Mouse (Mus musculus): ENCODE measurements around the gene Amn1. TPM values are rescaled to one million over a fixed set of nuclear protein-coding genes. Genes with fewer than 3 reads are reported as not detected.
A peak's percentile ranks its signal among the peaks of the same experiment; 100 is the strongest.

The Amn1 gene
- polyA plus RNA-seq, 1 experiment from 2014 or later, result 36.0 TPM

GRCm38 (mm10) chr6:149152119-149152518, 36.4 kb downstream of the Amn1 start:
- Histone ChIP-seq H3K9me3 (replicated peaks; ENCODE audit: low read length) (no peaks in the 10 kb centered on the region), H3K27ac (no peak overlapping the region), H3K9ac (ENCODE audit: low read depth, low read length) (no peak overlapping the region), H3K4me3 (replicated peaks; ENCODE audit: low read depth, low read length) (no peak overlapping the region), H3K36me3 (ENCODE audit: insufficient read depth, low read length) (peaks cover 6% of the 10 kb centered on the region; the same call in 1 of the 2 replicates), H3K4me1 (replicated peaks; ENCODE audit: insufficient read depth, low read length) (peaks cover 8% of the 10 kb centered on the region; the same call in 1 of the 2 replicates), H3K4me2 (ENCODE audit: low read length) (no peak overlapping the region), H3K27me3 (ENCODE audit: insufficient read depth, low read length) (no peaks in the 10 kb centered on the region)
- ATAC-seq (replicated peaks; ENCODE audit: low FRiP score, low read depth) (no peak), DNase-seq (ENCODE audit: low spot score) (no peak)
- WGBS, result 88% methylated on average over 2 of the region's 2 CpGs
- no peak for TF ChIP-seq CTCF (IDR thresholded peaks at IDR 0.05; ENCODE audit: low read depth)

GRCm38 (mm10) chr6:149148436-149149229, 39.9 kb downstream of the Amn1 start:
- WGBS, result 54% methylated on average over 7 of the region's 7 CpGs
- DNase-seq (ENCODE audit: low spot score), result peak; percentile 65
- Histone ChIP-seq H3K4me3 (replicated peaks; ENCODE audit: low read depth, low read length) (no peak overlapping the region), H3K27ac (peak overlapping the region; percentile 62; the same call in 1 of the 2 replicates), H3K36me3 (ENCODE audit: insufficient read depth, low read length) (peaks cover 16% of the 10 kb centered on the region; the same call in 1 of the 2 replicates), H3K9ac (ENCODE audit: low read depth, low read length) (no peak overlapping the region), H3K27me3 (ENCODE audit: insufficient read depth, low read length) (no peaks in the 10 kb centered on the region), H3K4me1 (replicated peaks; ENCODE audit: insufficient read depth, low read length) (no peaks in the 10 kb centered on the region), H3K9me3 (replicated peaks; ENCODE audit: low read length) (no peaks in the 10 kb centered on the region), H3K4me2 (ENCODE audit: low read length) (no peak overlapping the region)
- TF ChIP-seq CTCF (IDR thresholded peaks at IDR 0.05; ENCODE audit: low read depth), result peak; percentile 14; the same call in 1 of the 2 replicates
- peak; percentile 93 for ATAC-seq (replicated peaks; ENCODE audit: low FRiP score, low read depth)

GRCm38 (mm10) chr6:149145143-149145542, 43.4 kb downstream of the Amn1 start:
- no peaks in the 10 kb centered on the region for H3K4me1 ChIP-seq (replicated peaks; ENCODE audit: insufficient read depth, low read length)
- WGBS, result 92% methylated on average over 1 of the region's 1 CpGs
- H3K9me3 ChIP-seq (replicated peaks; ENCODE audit: low read length), result no peaks in the 10 kb centered on the region
- H3K4me2 ChIP-seq (ENCODE audit: low read length), result no peak overlapping the region
- DNase-seq (ENCODE audit: low spot score) (no peak), ATAC-seq (replicated peaks; ENCODE audit: low FRiP score, low read depth) (no peak)
- H3K4me3 ChIP-seq (replicated peaks; ENCODE audit: low read depth, low read length), result no peak overlapping the region
- no peak for TF ChIP-seq CTCF (IDR thresholded peaks at IDR 0.05; ENCODE audit: low read depth)
- no peak overlapping the region for H3K9ac ChIP-seq (ENCODE audit: low read depth, low read length)
- no peak overlapping the region for H3K27ac ChIP-seq
- H3K36me3 ChIP-seq (ENCODE audit: insufficient read depth, low read length), result peaks cover 16% of the 10 kb centered on the region; the same call in 1 of the 2 replicates
- H3K27me3 ChIP-seq (ENCODE audit: insufficient read depth, low read length), result no peaks in the 10 kb centered on the region

- Histone ChIP-seq H3K4me2 (ENCODE audit: low read length) (peak overlapping the region; percentile 65), H3K4me1 (replicated peaks; ENCODE audit: insufficient read depth, low read length) (no peaks in the 10 kb centered on the region), H3K9ac (ENCODE audit: low read depth, low read length) (peak overlapping the region; percentile 70), H3K4me3 (replicated peaks; ENCODE audit: low read depth, low read length) (peak overlapping the region; percentile 46), H3K9me3 (replicated peaks; ENCODE audit: low read length) (no peaks in the 10 kb centered on the region), H3K36me3 (ENCODE audit: insufficient read depth, low read length) (0 out of 2 replicates have a peak, but pooled peaks cover 8% of the 10 kb centered on the region), H3K27ac (peak overlapping the region; percentile 61), H3K27me3 (ENCODE audit: insufficient read depth, low read length) (no peaks in the 10 kb centered on the region)
- ATAC-seq (replicated peaks; ENCODE audit: low FRiP score, low read depth), result peak; percentile 96
- no peak for TF ChIP-seq CTCF (IDR thresholded peaks at IDR 0.05; ENCODE audit: low read depth)
- 3% methylated on average over 36 of the region's 36 CpGs for WGBS
- peak; percentile 94 for DNase-seq (ENCODE audit: low spot score)
Measured at GRCm38 (mm10) chr6:149141393-149142173, 46.9 kb downstream of the Amn1 start.

- no peak within 1 kb of the TSS for H3K27ac ChIP-seq
- ATAC-seq (replicated peaks; ENCODE audit: low FRiP score, low read depth) (no peak), DNase-seq (ENCODE audit: low spot score) (no peak)
- H3K4me2 ChIP-seq (ENCODE audit: low read length), result no peak within 1 kb of the TSS
- no peaks in the 10 kb centered on the region for H3K9me3 ChIP-seq (replicated peaks; ENCODE audit: low read length)
- H3K27me3 ChIP-seq (ENCODE audit: insufficient read depth, low read length), result no peaks in the 10 kb centered on the region
- 79% methylated on average over 1 of the region's 1 CpGs for WGBS
- no peak for TF ChIP-seq CTCF (IDR thresholded peaks at IDR 0.05; ENCODE audit: low read depth)
- peaks cover 7% of the 10 kb centered on the region; the same call in 1 of the 2 replicates for H3K4me1 ChIP-seq (replicated peaks; ENCODE audit: insufficient read depth, low read length)
- no peak within 1 kb of the TSS for H3K4me3 ChIP-seq (replicated peaks; ENCODE audit: low read depth, low read length)
- 0 out of 2 replicates have a peak, but pooled peaks cover 4% of the 10 kb centered on the region for H3K36me3 ChIP-seq (ENCODE audit: insufficient read depth, low read length)
- H3K9ac ChIP-seq (ENCODE audit: low read depth, low read length), result no peak within 1 kb of the TSS
Measured at GRCm38 (mm10) chr6:149139471-149139870, 49.0 kb downstream of the Amn1 start, which contains the start of gene Etfbkmt. Etfbkmt (plus strand) TSS chr6:149139849.

- Histone ChIP-seq H3K4me2 (ENCODE audit: low read length) (no peak overlapping the region), H3K27ac (no peak overlapping the region), H3K4me3 (replicated peaks; ENCODE audit: low read depth, low read length) (no peak overlapping the region), H3K9ac (ENCODE audit: low read depth, low read length) (no peak overlapping the region), H3K9me3 (replicated peaks; ENCODE audit: low read length) (no peaks in the 10 kb centered on the region), H3K27me3 (ENCODE audit: insufficient read depth, low read length) (no peaks in the 10 kb centered on the region), H3K36me3 (ENCODE audit: insufficient read depth, low read length) (0 out of 2 replicates have a peak, but pooled peaks cover under 1% of the 10 kb centered on the region), H3K4me1 (replicated peaks; ENCODE audit: insufficient read depth, low read length) (peaks cover 9% of the 10 kb centered on the region; the same call in 1 of the 2 replicates)
- 96% methylated on average over 3 of the region's 3 CpGs for WGBS
- no peak for DNase-seq (ENCODE audit: low spot score)
- no peak for ATAC-seq (replicated peaks; ENCODE audit: low FRiP score, low read depth)
- no peak for TF ChIP-seq CTCF (IDR thresholded peaks at IDR 0.05; ENCODE audit: low read depth)
Measured at GRCm38 (mm10) chr6:149139011-149139410, 49.5 kb downstream of the Amn1 start.
